Mouse (Mus musculus): Measurements from ENCODE around the gene Nav2. TPM values are rescaled to one million over a fixed set of nuclear protein-coding genes. Genes with fewer than 3 reads are reported as not detected.

The Nav2 gene
- polyA plus RNA-seq, 1 experiment from 2014 or later, result 2.2 TPM

GRCm38 (mm10) chr7:49272445-49273439 lies 364.2 kb downstream of the Nav2 start:
- no peak for ATAC-seq (ENCODE audit: insufficient read depth)
- 18% methylated on average over 16 of the region's 16 CpGs for WGBS (ENCODE audit: insufficient replicate concordance)
- H3K9me3 ChIP-seq (replicated peaks), result no peaks in the 10 kb centered on the region
- H3K36me3 ChIP-seq (replicated peaks), result no peaks in the 10 kb centered on the region
- H3K4me1 ChIP-seq (replicated peaks), result 0 out of 2 replicates have a peak, but pooled peaks cover 8% of the 10 kb centered on the region
- H3K27ac ChIP-seq (replicated peaks), result no peak overlapping the region
- no peak overlapping the region for H3K4me2 ChIP-seq
- H3K4me3 ChIP-seq (replicated peaks), result no peak overlapping the region
- H3K9ac ChIP-seq, result no peak overlapping the region
- H3K27me3 ChIP-seq, result peaks cover 8% of the 10 kb centered on the region; the same call in 1 of the 2 replicates

GRCm38 (mm10) chr7:49273907-49274656 lies 365.6 kb downstream of the Nav2 start:
- H3K4me2 ChIP-seq, result no peak overlapping the region
- no peak for ATAC-seq (ENCODE audit: insufficient read depth)
- H3K9me3 ChIP-seq (replicated peaks), result no peaks in the 10 kb centered on the region
- no peak overlapping the region for H3K9ac ChIP-seq
- H3K36me3 ChIP-seq (replicated peaks), result no peaks in the 10 kb centered on the region
- 0 out of 2 replicates have a peak, but pooled peaks cover 8% of the 10 kb centered on the region for H3K4me1 ChIP-seq (replicated peaks)
- H3K4me3 ChIP-seq (replicated peaks), result no peak overlapping the region
- no peak overlapping the region for H3K27ac ChIP-seq (replicated peaks)
- WGBS (ENCODE audit: insufficient replicate concordance), result 59% methylated on average over 13 of the region's 13 CpGs
- peaks cover 8% of the 10 kb centered on the region; the same call in 1 of the 2 replicates for H3K27me3 ChIP-seq

GRCm38 (mm10) chr7:49274676-49275075 lies 366.2 kb downstream of the Nav2 start:
- 62% methylated on average over 8 of the region's 8 CpGs for WGBS (ENCODE audit: insufficient replicate concordance)
- ATAC-seq (ENCODE audit: insufficient read depth), result no peak
- peaks cover 8% of the 10 kb centered on the region; the same call in 1 of the 2 replicates for H3K27me3 ChIP-seq
- no peak overlapping the region for H3K4me2 ChIP-seq
- no peaks in the 10 kb centered on the region for H3K9me3 ChIP-seq (replicated peaks)
- H3K4me1 ChIP-seq (replicated peaks), result 0 out of 2 replicates have a peak, but pooled peaks cover 8% of the 10 kb centered on the region
- no peak overlapping the region for H3K4me3 ChIP-seq (replicated peaks)
- H3K9ac ChIP-seq, result no peak overlapping the region
- no peak overlapping the region for H3K27ac ChIP-seq (replicated peaks)
- no peaks in the 10 kb centered on the region for H3K36me3 ChIP-seq (replicated peaks)

- Histone ChIP-seq H3K27ac (replicated peaks) (no peak overlapping the region), H3K4me2 (no peak overlapping the region), H3K9ac (no peak overlapping the region), H3K4me1 (replicated peaks) (0 out of 2 replicates have a peak, but pooled peaks cover 8% of the 10 kb centered on the region), H3K27me3 (peaks cover 8% of the 10 kb centered on the region; the same call in 1 of the 2 replicates), H3K4me3 (replicated peaks) (no peak overlapping the region), H3K36me3 (replicated peaks) (no peaks in the 10 kb centered on the region), H3K9me3 (replicated peaks) (no peaks in the 10 kb centered on the region)
- ATAC-seq (ENCODE audit: insufficient read depth), result no peak
- 76% methylated on average over 8 of the region's 8 CpGs for whole genome bisulfite sequencing (ENCODE audit: insufficient replicate concordance)
Measured at GRCm38 (mm10) chr7:49276163-49276562, 367.6 kb downstream of the Nav2 start.

GRCm38 (mm10) chr7:49277685-49278084 lies 369.2 kb downstream of the Nav2 start:
- 70% methylated on average over 4 of the region's 4 CpGs for WGBS (ENCODE audit: insufficient replicate concordance)
- Histone ChIP-seq H3K27me3 (no peaks in the 10 kb centered on the region), H3K4me2 (no peak overlapping the region), H3K4me3 (replicated peaks) (no peak overlapping the region), H3K9ac (no peak overlapping the region), H3K36me3 (replicated peaks) (no peaks in the 10 kb centered on the region), H3K9me3 (replicated peaks) (no peaks in the 10 kb centered on the region), H3K27ac (replicated peaks) (no peak overlapping the region), H3K4me1 (replicated peaks) (0 out of 2 replicates have a peak, but pooled peaks cover 3% of the 10 kb centered on the region)
- ATAC-seq (ENCODE audit: insufficient read depth), result no peak

- Histone ChIP-seq H3K27me3 (no peaks in the 10 kb centered on the region), H3K4me3 (replicated peaks) (no peak overlapping the region), H3K4me2 (no peak overlapping the region), H3K9me3 (replicated peaks) (no peaks in the 10 kb centered on the region), H3K9ac (no peak overlapping the region), H3K36me3 (replicated peaks) (no peaks in the 10 kb centered on the region), H3K27ac (replicated peaks) (no peak overlapping the region), H3K4me1 (replicated peaks) (no peaks in the 10 kb centered on the region)
- WGBS (ENCODE audit: insufficient replicate concordance), result 28% methylated on average over 2 of the region's 2 CpGs
- ATAC-seq (ENCODE audit: insufficient read depth), result no peak
Measured at GRCm38 (mm10) chr7:49278531-49278930, 370.0 kb downstream of the Nav2 start.

GRCm38 (mm10) chr7:49280427-49280826 lies 371.9 kb downstream of the Nav2 start:
- no peak overlapping the region for H3K4me3 ChIP-seq (replicated peaks)
- H3K9ac ChIP-seq, result no peak overlapping the region
- H3K9me3 ChIP-seq (replicated peaks), result no peaks in the 10 kb centered on the region
- ATAC-seq (ENCODE audit: insufficient read depth), result no peak
- H3K4me1 ChIP-seq (replicated peaks), result peaks cover 17% of the 10 kb centered on the region
- no peaks in the 10 kb centered on the region for H3K27me3 ChIP-seq
- no peak overlapping the region for H3K27ac ChIP-seq (replicated peaks)
- H3K36me3 ChIP-seq (replicated peaks), result no peaks in the 10 kb centered on the region
- no peak overlapping the region for H3K4me2 ChIP-seq
- WGBS (ENCODE audit: insufficient replicate concordance), result 71% methylated on average over 5 of the region's 5 CpGs

GRCm38 (mm10) chr7:49282446-49282845 lies 373.9 kb downstream of the Nav2 start:
- no peaks in the 10 kb centered on the region for H3K9me3 ChIP-seq (replicated peaks)
- H3K4me1 ChIP-seq (replicated peaks), result peaks cover 18% of the 10 kb centered on the region
- no peak overlapping the region for H3K27ac ChIP-seq (replicated peaks)
- no peak overlapping the region for H3K4me2 ChIP-seq
- 69% methylated on average over 7 of the region's 7 CpGs for WGBS (ENCODE audit: insufficient replicate concordance)
- no peaks in the 10 kb centered on the region for H3K36me3 ChIP-seq (replicated peaks)
- H3K9ac ChIP-seq, result no peak overlapping the region
- H3K27me3 ChIP-seq, result no peaks in the 10 kb centered on the region
- no peak for ATAC-seq (ENCODE audit: insufficient read depth)
- no peak overlapping the region for H3K4me3 ChIP-seq (replicated peaks)

GRCm38 (mm10) chr7:49283507-49284361 lies 375.2 kb downstream of the Nav2 start:
- Histone ChIP-seq H3K9me3 (replicated peaks) (no peaks in the 10 kb centered on the region), H3K27me3 (no peaks in the 10 kb centered on the region), H3K36me3 (replicated peaks) (no peaks in the 10 kb centered on the region), H3K4me3 (replicated peaks) (no peak overlapping the region), H3K4me1 (replicated peaks) (peaks cover 18% of the 10 kb centered on the region), H3K4me2 (peak overlapping the region; percentile 29), H3K27ac (replicated peaks) (no peak overlapping the region), H3K9ac (no peak overlapping the region)
- 20% methylated on average over 11 of the region's 11 CpGs for WGBS (ENCODE audit: insufficient replicate concordance)
- ATAC-seq (ENCODE audit: insufficient read depth), result peak; percentile 91

GRCm38 (mm10) chr7:49288186-49288585 lies 379.7 kb downstream of the Nav2 start:
- Histone ChIP-seq H3K9me3 (replicated peaks) (no peaks in the 10 kb centered on the region), H3K27me3 (no peaks in the 10 kb centered on the region), H3K4me1 (replicated peaks) (peaks cover 32% of the 10 kb centered on the region), H3K9ac (no peak overlapping the region), H3K36me3 (replicated peaks) (no peaks in the 10 kb centered on the region), H3K4me2 (no peak overlapping the region), H3K27ac (replicated peaks) (peak overlapping the region; percentile 5; the same call in 1 of the 2 replicates), H3K4me3 (replicated peaks) (no peak overlapping the region)
- no peak for ATAC-seq (ENCODE audit: insufficient read depth)
- 31% methylated on average over 8 of the region's 8 CpGs for WGBS (ENCODE audit: insufficient replicate concordance)
